Mouse (Mus musculus) retina, postnatal 1 day (tissue): ENCODE data around the gene Egfl6.

Experiments used
- DNase-seq: peaks from one replicate; pipeline ENCODE4 v3.0.0-alpha.2; 2012

The Egfl6 gene

GRCm38 (mm10) chrX:166584947-166585824 lies at the start of gene Egfl6:
Gene Egfl6, minus strand, starts transcription at chrX:166585720.
- peak; percentile 34 for DNase-seq

GRCm38 (mm10) chrX:166626866-166627570 lies 41.5 kb upstream of the Egfl6 start:
- DNase-seq, result peak; percentile 34

GRCm38 (mm10) chrX:166626174-166626573 lies 40.7 kb upstream of the Egfl6 start:
- no peak for DNase-seq

- peak; percentile 2 for DNase-seq
These were observed 37.7 kb upstream of the Egfl6 start for GRCm38 (mm10) chrX:166623176-166623575.

- DNase-seq, result peak; percentile 74
These were observed 36.2 kb upstream of the Egfl6 start for GRCm38 (mm10) chrX:166621560-166622301.

- no peak for DNase-seq
These were observed 35.4 kb upstream of the Egfl6 start for GRCm38 (mm10) chrX:166620900-166621299.

GRCm38 (mm10) chrX:166619084-166619483 lies 33.6 kb upstream of the Egfl6 start:
- DNase-seq, result no peak

GRCm38 (mm10) chrX:166615191-166615590 lies 29.7 kb upstream of the Egfl6 start:
- no peak for DNase-seq

GRCm38 (mm10) chrX:166576111-166576510 lies 9.4 kb downstream of the Egfl6 start:
- no peak for DNase-seq

- no peak for DNase-seq
These were observed 19.5 kb downstream of the Egfl6 start for GRCm38 (mm10) chrX:166565983-166566382.

- DNase-seq, result no peak
These were observed 20.1 kb downstream of the Egfl6 start for GRCm38 (mm10) chrX:166565401-166565800.

GRCm38 (mm10) chrX:166564900-166565299 lies 20.6 kb downstream of the Egfl6 start:
- DNase-seq, result no peak

- no peak for DNase-seq
These were observed 26.2 kb downstream of the Egfl6 start for GRCm38 (mm10) chrX:166559333-166559732.

- DNase-seq, result no peak
These were observed 33.2 kb downstream of the Egfl6 start for GRCm38 (mm10) chrX:166552355-166552754.

GRCm38 (mm10) chrX:166546495-166546894 lies 39.0 kb downstream of the Egfl6 start:
- DNase-seq, result no peak

GRCm38 (mm10) chrX:166535138-166535537 lies 50.4 kb downstream of the Egfl6 start:
- no peak for DNase-seq

GRCm38 (mm10) chrX:166533432-166533831 lies 52.1 kb downstream of the Egfl6 start:
- no peak for DNase-seq

GRCm38 (mm10) chrX:166531671-166532070 lies 53.8 kb downstream of the Egfl6 start:
- no peak for DNase-seq

- no peak for DNase-seq
These were observed 57.4 kb downstream of the Egfl6 start for GRCm38 (mm10) chrX:166528126-166528525.

GRCm38 (mm10) chrX:166525637-166526315 lies 59.7 kb downstream of the Egfl6 start:
- no peak for DNase-seq

- no peak for DNase-seq
These were observed 64.7 kb downstream of the Egfl6 start for GRCm38 (mm10) chrX:166520782-166521181.

- no peak for DNase-seq
These were observed 67.2 kb downstream of the Egfl6 start, which contains the start of gene Tceanc for GRCm38 (mm10) chrX:166518345-166518744. Gene Tceanc, minus strand, starts transcription at chrX:166518567.

GRCm38 (mm10) chrX:166516631-166517030 lies 68.9 kb downstream of the Egfl6 start:
- DNase-seq, result no peak
